Mouse (Mus musculus) layer of hippocampus, adult 18-20 months (tissue): ENCODE results near the gene Arhgap10. TPM values are rescaled to one million over a fixed set of nuclear protein-coding genes. Genes with fewer than 3 reads are reported as not detected.

ENCODE experiments used
- DNase-seq, 2 experiments: peaks; one replicate each; pipeline ENCODE4 v3.0.0; 2022; ENCODE audit warnings: low spot score in 2 of 2
- long read RNA-seq: library from polyadenylated mRNA; stranded (forward); transcript quantifications from one replicate; pipeline ENCODE4 v2.0.0, GENCODE M21; 2021
- total RNA-seq, 2 experiments: library from RNA; stranded (reverse); gene quantifications; 2 replicates each; pipeline ENCODE4 v1.2.3; 2021

Gene Arhgap10
- total RNA-seq = 10 to 100 TPM; 11.0 to 11.3 TPM
- long read RNA-seq, partial matches to known transcripts = 2 of 8 reads
- long read RNA-seq, other reads (novel, unspliced or antisense) = 3 of 8 reads

DNA sequence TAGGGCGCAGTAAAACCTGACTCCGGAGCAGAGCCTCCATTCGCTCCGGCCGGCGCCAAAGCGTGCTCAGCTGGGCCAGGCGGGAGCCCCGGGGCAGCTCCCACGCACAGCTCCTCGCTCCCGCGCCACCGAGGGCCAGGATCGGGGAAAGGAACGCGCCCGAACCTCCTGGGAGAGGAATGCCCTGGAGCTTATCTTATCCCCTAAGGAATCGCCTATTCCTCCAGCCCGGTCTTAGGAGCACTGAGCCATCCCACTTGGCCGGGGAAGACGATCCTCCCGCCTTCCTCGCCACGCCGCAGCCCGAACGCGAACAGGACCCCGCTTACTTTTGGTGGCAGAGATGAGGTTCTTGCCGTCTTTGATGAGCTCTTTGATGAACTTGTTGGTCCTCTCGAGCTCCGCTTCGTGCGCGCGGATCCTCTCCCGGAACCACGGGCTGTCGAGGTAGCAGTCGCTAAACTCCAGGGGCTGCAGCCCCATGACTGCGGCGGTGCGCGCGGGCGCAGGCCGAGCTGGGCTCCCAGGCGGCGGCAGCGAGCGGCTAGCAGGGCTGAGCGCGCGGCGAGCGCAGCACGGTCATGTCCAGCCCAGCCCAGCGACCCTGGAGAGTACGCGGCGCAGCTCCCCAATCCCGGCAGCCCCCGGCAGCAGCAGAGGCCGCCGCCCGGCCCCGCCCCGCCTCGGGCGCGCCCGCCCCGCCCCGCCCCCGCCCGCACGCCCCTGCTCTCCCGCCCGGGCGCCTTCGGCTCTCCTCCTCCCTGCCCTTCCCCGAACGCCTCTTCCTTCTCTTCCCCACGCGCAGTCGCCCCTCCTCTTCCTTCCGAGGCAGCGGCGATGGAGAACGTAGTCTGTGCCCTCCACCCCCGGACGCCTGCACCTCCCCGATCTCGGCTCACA is at the start of gene Arhgap10:
Gene Arhgap10, minus strand, starts transcription at position 653 of the 900 bp plus-strand sequence.
- peak in 1 of 2 experiments; percentile 45 for DNase-seq

DNA sequence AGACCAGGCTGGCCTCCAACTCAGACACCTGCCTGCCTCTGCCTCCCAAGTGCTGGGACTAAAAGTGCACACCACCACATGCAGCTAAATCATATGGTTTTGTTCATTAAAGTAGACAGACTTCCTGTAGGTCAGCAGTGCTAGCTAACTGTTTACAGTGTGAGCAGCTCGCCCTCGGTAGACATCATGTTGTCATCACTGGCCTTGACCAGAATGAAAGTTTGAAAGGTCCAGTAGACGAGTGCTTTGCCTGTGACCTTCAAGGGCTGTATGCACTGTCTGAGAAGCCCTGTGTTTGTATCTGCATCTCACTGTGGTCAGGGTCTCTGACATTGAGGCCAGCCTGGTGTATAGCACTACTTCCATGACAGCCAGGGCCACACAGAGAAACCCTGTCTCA is 43.7 kb upstream of the Arhgap10 start:
- DNase-seq = no peak

DNA sequence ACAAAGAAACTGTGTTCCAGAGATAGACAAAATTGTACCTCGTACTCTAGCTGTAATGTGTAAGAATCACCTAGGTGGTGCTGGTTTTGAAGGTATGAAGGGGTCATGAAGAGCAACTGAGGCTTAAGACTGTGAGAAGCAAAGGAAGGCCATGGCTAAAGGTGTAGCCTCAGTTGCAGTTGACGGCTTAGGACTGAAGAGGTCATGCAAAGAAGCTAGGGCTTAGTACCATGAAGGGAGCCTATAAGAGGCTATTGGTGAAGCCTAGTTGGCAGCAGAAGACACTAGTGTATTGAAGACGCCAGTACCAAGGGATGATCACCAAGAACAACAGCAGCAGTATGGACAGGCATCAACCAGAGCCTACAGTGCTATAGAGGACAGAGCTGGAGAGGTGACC is 34.7 kb upstream of the Arhgap10 start:
- DNase-seq = no peak

DNA sequence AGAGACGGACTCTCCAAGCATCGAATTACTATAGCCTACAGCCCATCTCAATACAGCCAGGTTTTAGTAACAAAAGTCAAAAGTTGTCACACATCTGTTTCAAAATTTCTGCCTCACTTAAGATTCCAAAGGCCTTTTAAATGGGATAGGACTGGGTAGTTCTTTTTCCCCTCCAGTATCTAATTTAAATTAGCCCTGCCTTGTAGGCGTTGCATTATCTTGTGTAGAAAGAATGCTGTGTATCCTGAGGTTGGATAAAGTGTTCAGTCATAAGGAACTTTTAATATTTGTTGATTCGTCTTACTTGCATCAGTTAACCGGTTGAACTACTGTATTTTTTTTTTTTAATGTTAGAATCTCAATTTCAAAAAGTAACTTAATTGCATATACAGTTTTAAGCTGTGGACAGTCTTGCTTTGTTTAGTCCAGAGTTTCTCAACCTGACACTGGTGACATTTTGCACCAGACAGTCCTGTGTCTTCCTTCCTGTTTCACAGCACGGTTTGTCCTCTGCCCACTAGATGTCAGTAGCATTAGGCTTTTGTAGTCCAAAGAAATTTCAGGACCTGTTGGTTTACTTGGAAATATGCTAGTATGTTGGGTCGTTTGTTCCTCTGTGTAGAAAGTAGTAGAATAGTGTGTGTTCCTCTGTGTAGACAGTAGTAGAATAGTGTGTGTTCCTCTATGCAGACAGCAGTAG is 32.3 kb upstream of the Arhgap10 start:
- DNase-seq = peak in 1 of 2 experiments; percentile 23

DNA sequence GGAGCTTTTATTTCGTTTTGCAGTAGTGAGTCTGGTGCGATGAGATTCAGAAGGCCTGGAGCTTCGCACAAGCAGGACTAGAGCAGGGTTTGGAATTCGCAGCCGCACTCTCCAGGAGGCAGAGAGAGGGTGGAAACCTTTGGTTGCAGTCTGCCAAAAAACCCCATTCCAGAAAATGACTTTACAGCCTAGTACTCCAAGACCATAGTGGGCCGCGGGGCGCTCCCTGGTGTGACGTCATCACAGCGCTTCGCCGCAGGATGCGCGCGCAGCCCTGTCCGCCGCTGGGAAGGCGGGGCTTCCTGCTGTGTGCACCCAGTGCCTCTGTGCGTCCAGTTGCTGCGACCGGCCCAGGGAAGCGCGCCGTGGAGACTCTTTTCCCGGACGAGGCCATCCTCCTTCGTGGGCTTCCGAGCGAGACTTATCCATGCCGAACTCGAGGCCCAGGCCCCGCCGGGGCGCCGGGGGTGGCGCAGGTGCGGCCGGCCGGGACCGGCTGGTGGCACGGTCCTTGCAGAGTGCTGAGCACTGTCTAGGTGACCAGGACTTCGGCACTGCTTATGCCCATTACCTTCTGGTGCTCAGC is 31.5 kb upstream of the Arhgap10 start, which contains the start of gene Prmt9:
Gene Prmt9, plus strand, starts transcription at position 277 of the 586 bp plus-strand sequence.
- DNase-seq = peak; percentile 88 to 95

DNA sequence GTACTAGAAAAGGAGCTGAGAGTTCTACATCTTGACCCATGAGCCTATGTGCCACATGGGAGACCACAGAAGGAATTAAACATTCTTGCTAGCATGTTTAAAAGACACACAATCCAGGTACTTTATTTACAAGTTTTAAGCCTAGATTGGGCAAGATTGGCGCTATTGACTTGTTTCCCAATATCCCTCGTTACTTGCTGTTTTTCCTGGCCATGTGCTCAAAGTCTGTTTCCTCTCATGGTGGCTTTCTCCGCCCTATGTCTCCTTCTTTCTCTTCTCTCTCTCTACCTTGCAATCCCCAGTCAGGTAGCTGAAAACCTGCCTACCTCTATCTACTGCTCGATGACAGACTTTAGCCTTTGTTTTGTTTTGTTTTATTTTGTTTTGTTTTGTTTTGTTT is 27.9 kb upstream of the Arhgap10 start:
- no peak for DNase-seq

DNA sequence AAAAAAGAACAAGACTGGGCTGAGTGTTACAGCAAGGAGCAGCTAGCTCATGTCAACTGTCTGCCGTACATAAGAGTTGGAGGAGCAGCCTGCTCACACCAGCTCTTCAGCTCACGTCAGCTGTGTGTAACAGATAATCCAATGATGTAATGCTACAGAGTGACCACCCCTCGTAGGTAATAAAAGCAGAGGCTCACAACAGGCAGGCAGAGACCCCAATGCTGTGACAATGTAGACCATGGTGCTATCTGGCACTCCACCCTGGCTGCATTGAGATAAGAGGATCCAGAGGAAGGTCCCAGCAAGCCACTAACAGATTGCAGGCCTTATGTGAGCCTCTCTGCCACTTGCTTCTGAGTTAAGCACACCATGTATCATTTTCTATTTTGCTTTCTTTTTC is 26.7 kb upstream of the Arhgap10 start:
- no peak for DNase-seq

DNA sequence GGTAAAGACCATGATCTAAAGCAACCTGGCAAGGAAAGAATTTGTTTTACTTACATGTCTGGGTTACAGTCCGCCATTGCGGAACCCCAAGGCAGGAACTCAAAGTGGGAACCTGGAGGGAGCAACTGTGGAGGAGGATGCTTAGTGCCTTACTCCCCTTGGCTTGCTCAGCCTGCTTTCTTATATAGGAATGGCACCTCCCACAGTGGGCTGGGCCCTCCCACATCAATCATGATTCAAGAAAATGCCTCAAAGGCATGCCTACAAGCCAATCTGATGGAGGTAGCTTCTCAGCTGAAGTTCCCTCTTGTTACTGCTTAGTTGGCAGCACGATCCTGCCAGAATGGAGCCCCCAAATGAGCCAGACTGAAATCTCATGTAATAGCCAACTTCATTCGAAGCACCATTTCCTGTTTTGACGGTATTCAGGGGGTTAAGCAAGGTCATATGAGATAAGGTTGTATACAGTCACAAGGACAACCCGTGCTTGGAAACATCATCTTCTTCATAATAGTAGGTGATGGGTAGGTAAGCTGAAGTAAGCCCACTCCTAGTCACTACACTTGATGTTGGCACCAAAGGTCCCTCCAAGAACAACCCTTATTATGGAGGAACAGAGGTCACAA is 25.5 kb upstream of the Arhgap10 start:
- DNase-seq = no peak

DNA sequence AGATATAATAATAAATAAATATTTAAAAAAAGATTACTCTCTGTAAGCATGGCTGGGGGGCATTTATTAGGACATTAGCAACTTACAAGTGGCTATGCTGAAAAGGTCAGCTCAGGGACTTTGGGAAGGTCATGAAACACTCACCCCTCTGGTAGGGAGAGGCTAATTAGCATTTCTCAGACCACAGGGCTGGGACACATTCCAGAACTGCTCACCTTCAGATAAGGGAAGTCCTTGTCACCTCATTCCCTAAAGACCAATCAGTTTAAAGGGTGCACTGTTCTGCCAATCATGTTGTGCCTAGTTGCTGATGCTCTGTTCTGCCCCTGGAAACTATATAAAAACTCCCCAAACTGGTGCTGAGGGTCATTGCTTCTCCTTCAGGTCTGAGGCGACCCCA is 20.5 kb upstream of the Arhgap10 start:
- DNase-seq = no peak

DNA sequence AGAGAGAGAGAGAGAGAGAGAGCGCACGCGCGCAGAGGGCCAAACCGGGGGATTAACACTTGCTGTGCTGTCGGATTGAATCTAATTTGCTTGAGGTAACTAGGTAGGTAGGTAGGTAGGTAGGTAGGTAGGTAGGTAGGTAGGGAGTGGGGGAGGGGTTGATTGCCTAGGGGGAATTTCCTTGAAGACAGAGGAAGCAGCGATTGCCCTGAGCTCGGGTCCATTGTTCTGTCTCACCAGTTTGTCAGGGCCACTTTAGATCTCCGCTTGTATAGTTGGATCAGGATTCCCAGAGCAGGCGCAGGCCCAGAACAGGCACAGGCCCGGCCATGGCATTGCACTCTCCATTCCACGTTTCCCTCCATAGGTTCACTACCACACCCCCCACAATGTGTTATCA is 19.1 kb upstream of the Arhgap10 start:
- DNase-seq = no peak

DNA sequence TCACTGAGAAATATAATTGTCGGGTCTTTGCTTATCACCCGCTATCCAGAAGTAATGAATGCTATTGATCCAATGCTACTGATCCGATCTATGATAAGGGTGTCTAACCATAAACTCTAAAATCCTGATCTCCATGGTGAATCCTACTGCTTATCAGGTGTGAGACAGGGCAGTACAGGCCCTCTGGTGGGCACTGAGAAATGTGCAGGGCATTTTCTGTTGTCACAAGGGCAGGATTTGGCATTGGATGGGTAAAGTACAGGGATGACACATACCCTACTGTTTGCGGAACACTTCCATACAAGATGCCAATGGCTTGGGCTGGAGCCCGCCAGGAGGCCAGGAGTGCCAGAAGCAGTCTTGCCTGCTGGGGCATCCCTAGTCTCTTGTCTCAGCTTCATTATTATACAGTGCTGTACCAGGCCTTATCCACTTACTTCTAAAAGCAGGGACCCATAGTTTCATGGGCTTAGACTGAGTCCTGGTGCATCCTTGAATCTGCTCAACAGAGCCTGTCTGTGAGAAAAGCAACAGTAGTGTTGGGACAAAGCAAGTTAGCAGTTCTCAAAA is 17.4 kb upstream of the Arhgap10 start:
- DNase-seq = peak in 1 of 2 experiments; percentile 74

DNA sequence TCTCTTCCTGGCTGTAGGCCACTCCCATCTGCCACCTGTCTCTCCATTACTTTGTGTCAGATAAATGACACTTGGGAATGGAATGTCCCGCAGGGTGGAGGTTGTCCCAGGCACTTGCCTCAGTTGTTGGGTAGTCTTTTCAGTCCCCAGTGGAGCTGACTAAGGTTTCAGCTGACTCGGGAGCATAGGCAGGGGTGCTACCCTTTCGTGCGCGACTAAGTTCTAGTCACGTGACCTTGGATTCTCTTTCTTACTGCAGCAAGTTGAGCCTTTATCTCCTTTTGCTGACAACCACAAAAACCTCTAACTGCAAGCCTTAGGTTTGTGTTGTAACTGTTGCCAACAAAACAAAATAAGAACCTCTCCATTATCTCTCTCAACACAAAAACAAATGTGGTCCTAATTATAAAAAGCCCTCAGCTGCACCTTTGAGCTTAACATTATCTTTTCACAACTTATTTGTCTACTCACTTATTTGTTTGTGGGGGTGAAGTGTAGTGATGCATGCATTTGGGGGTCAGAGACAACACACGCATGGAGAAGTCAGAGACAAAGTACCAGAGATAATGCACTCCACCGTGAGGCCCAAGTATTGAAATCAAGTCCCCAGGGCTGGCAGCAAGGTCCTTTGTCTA is 16.7 kb upstream of the Arhgap10 start:
- no peak for DNase-seq

DNA sequence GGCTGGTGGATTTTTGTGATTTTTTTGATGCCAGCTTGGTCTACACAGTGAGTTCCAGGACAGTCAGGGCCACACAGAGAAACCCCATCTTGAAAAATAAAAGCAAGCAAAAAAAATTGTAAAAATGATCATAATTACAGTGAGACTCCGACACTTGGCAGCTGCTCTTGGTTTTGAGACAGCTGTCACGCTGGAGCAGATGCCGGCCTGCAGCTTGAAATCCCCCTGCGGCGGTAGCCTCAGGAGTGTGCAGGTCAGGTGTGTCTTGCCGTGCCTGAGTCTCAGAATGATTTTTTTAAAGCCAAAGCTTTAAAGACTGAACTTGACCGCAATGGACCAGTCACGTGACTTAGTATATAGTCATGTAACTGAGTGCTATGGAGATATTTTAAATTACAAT is 8.4 kb upstream of the Arhgap10 start:
- no peak for DNase-seq

DNA sequence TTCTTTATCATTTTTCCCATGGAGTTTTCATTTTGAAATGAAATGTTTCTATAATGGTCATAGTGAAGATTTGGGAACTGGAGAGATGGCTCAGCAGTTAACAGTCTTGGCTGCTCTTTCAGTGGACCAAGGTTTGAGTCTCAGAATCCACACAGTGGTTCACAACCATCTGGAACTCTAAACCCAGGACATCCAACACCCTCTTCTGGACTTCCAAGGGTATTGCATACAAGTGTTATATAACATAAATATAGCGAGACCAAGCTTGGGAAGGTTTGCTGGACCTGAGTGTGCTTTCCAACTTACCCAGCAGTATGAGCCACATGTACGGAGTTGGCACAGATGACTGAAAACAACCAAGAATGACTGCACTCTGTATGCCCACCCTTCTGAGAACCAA is 7.2 kb upstream of the Arhgap10 start:
- DNase-seq = no peak

DNA sequence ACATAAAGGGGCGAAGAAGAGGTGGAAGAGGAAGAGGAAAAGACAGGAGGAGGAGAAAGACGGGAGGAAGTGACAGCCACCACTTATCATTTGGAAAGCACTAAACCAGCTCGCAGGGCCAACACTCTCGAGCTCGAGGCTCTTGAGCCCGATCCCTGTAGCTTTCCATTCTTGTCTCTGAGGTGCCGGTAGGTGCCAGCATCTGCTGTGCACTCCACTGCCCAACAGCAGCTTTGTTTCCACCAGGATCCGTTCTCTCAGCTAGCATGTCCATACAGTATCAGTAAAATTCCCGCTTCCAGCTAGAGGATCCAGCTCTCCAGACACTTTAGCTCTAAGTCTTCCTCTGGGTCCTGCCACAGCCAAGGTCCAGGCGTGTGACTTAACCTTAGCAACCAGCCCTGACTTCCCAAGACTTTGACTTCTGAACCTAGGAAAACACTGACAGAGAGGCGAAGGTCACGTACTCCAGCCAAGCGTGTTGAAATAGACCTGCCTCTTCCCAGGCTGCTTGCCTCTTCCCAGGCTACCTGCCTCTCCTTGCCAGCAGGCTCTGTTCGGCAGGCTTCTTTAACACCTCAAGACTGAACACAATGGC is 6.4 kb upstream of the Arhgap10 start:
- no peak for DNase-seq

DNA sequence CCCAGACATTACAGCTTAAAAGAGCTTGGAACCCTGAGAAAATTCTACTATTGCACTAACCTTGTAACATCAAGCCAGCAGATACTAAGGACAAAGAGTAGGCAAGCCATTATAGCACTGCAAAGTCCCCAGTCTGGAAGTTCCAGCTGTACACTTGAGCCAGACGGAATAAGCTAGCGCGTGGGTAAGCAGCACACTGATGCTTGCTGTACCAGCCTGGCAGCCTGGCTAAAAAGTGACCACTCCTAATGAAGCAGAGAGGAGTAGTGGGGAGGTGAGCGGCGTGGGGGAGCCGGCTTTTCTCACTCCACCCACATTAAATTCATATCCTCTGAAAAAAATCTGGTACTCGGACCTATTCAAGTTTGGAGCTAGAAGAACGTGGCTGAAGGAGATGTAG is 5.2 kb upstream of the Arhgap10 start:
- no peak for DNase-seq

DNA sequence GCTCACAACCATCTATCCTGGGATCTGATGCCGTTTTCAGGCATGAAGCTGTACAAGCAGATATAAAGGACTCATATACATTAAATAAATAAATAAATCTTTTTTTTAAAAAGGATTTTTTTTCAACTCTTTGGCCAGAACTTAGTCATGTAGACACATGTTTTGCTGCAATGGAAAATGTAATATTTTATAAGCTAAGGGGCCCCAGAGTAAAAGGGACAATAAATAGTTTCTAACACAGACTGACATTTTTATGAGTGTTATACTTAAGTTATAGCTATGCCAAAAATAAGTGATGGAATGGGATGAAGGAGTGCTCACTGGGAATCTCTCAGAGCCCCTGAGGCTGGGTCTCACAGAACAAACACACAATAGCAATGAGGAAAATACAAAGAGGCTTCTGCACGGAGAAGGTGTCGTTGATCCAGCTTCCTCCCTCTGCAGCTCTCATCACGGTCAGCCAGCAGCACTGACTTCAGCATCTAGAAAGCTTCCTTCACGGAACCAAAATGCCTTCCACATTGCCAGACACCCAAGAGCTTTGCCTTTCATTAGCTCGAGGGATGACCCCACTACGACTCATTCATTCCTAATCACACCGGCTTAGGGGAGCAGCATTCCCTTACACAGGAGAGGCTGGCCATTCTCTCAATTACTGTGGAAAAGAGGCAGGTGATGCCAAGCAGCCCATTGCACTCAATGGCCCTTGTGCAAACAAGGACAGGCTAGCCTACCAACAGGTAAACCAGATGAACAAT is 3.5 kb upstream of the Arhgap10 start:
- no peak for DNase-seq

DNA sequence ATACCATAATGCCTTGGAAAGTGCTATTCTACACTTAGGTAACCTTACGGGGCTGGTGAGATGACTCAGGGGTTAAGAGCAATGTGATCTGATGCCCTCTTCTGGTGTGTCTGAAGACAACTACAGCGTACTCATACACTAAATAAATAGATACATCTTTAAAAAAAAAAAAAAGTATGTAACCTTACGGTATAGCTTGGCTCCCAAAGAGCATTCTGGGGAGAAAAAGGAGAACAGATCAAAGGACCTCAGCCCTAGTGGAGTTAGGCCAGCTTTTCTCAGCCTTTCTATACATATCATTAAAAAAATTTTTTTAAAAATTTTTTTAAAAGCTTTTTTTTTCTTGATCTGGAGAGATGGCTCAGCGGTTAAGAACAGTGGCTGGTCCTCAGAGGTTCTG is 2.8 kb upstream of the Arhgap10 start:
- DNase-seq = no peak
